Mouse (Mus musculus) layer of hippocampus, postnatal 36 days (tissue): ENCODE results near the gene Lrch1. TPM values are rescaled to one million over a fixed set of nuclear protein-coding genes. Genes with fewer than 3 reads are reported as not detected.
A peak's percentile ranks its signal among the peaks of the same experiment; 100 is the strongest.

ENCODE experiments used
- DNase-seq, 2 experiments: peaks; one replicate each; pipeline ENCODE4 v3.0.0; 2022
- total RNA-seq, 2 experiments: library from RNA; stranded (reverse); gene quantifications; 2 replicates each; pipeline ENCODE4 v1.2.3; 2021

The Lrch1 gene
- total RNA-seq: 10 to 100 TPM; 15.7 to 18.7 TPM

DNA sequence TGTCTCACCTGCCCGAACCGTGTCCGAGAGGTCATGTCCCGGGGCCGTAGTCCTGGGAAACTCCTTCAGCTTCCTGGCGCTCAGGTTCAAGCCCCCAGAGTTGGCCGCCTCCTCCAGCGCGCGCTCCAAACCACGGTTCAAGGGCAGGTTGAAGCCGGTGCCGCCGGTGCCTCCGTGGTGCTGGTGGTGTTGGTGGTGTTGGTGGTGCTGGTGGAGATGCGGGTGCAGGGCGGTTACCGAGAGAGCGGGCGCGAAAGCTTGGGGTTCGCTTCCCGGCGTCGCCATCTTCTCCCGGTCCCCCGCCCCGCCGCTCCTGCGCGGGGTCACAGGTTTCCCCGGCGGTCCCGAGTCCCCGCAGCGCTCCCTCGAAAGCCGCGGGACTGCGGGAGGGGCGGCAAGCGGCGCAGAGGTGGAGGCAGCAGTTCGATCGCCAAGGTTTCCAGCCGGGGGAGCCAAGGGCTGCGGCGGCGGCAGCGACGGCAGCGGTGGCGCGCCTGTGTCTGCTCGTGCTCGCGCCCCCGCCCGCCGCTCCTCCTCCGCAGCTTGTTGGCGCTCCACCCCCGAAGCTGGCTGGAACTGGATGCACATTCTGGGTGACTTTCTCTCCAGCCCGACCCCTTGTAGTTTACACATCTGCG, at the start of gene Lrch1:
Lrch1 (minus strand) TSS at position 501 of the 638 bp plus-strand sequence.
- DNase-seq: peak; percentile 80 to 82

DNA sequence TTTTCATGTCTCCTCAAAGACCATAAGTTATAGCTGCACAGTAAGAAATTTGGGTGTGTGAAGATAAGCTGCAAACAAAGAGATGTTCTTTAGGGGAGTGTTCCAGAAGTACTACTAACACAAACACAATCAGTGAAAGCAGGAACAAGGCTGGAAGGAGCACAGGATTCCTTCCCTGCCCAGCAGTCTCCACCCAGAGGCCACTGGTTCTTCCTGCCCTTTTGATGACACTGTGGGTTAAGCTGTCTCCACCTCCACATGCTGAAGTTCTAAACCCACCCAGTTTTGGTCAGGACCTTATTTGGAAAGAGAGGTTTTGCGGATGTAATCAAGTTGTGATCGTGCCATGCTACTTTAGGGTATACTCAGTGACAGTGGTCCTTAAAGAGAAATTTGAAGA, 49.4 kb upstream of the Lrch1 start:
- DNase-seq: no peak

DNA sequence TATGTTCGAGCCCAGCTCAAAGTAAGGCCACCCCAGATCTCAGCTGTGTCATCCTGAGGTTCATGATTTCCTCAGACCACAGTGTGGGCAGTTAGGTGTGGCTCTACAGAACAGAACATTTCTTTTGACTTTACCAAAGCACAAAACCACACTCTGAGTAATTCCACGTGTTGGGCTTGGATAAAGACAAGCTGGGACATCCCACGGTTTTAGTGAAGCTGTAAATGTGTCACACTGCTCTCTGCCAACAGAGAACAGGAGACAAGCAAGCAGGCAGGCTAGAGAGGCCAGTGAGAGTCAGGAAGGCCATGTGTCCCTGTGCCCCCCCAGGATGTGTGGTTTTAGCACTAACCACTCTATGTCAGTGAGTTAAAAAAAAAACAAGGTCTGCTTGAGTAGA, 48.9 kb upstream of the Lrch1 start:
- DNase-seq: no peak

- DNase-seq: no peak
Measured at GRCm38 (mm10) chr14:74990504-74990903, 42.8 kb upstream of the Lrch1 start.

DNA sequence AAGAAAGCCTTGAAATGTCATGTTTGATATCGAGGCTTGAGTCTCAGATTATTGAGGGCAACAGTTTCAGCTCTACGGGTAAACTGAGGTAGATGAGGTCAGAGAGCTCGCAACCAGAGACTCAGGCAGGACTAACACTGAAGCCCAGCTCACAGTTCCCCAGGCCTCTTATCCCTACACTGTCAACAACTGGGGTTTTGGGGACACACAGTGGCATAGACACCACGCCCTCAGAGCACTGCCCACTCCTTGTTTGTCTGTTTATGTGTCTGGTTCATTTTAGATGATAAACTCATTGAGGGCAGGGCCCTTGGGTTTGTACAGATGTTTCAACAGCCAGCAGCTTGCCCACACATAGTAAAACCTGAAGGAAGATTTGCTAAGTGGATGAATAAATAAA, 42.2 kb upstream of the Lrch1 start:
- no peak for DNase-seq

GRCm38 (mm10) chr14:74989322-74989721, 41.6 kb upstream of the Lrch1 start:
- DNase-seq: no peak

DNA sequence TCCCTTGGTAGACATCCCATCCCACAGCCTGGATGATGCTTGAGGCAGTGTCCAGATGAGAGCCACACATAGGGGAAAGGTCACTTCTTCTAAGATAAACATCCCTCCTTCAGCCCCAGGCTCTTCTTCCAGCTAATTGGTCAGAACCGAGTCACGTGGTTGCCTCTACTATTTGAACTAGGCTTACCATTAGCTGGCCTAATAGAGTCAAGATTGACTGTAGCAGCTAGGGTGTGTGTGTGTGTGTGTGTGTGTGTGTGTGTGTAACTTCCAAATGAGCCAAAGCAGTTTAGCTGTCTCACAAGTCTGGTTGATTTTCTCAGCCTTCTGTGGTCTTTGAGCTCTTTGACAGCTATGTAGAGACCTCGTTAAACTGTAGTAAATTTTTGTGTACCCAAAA, 38.9 kb upstream of the Lrch1 start:
- DNase-seq: no peak

DNA sequence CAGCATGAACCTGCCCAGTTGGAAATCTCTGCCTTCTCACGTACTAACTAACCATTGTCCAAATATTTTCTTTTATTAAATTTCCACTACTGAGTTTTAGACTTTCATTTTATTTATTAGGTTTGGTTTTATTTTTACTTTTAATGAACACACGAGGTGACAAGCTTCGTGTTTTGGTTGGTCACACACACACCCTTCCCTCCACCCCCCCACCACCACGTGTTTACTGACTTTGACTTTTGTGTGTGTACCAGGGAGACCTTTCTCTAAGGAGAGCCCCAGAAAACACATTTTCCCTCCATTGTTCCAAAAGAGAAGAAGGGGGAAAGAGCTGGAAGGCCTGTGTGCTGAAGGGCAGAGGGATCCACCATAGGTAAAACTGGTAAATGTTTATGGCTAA, 38.0 kb upstream of the Lrch1 start:
- DNase-seq: no peak

GRCm38 (mm10) chr14:74984817-74985391, 37.2 kb upstream of the Lrch1 start:
- peak in 1 of 2 experiments; percentile 4 for DNase-seq

DNA sequence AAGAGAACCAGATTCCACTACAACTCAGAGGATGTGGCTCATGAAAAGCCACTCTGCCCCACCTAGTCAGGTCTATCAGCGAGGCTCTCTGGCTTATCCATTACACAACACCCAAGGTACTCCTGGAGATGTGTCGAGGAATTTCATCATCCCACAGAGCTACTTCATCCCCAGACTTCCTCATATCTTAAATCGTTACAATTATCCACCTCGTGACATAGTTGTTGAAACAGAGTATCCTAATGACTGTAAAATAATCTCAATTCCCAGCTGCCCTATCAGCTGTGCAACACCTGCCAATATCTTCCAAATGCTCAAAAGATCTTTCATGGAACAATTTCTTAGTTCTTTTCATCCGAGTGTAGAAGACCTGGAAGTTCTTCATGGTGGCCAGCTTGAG, 35.4 kb upstream of the Lrch1 start:
- DNase-seq: no peak

DNA sequence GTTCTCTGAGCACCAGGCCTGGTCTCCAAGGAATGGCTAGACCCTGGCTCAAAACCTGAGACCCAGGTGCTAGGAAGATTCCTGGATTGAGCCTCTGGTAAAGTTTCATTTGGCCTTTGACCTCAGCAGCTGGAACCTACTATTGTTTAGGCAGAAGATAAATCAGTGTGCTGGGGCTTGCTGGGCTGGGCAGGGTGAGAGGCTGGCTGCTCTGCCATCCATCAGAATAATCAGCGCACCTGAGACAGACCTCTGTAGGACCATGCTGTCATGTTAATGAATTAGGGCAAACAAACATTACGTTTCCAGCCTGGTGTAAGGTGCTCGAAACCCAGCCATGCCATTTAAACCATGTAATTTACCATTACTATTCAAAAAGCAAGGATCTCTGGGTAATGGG, 33.3 kb upstream of the Lrch1 start:
- DNase-seq: no peak

GRCm38 (mm10) chr14:74976972-74977371, 29.3 kb upstream of the Lrch1 start:
- no peak for DNase-seq

- DNase-seq: no peak
Measured at GRCm38 (mm10) chr14:74974136-74974651, 26.5 kb upstream of the Lrch1 start.

- DNase-seq: no peak
Measured at GRCm38 (mm10) chr14:74972687-74973086, 25.0 kb upstream of the Lrch1 start.

DNA sequence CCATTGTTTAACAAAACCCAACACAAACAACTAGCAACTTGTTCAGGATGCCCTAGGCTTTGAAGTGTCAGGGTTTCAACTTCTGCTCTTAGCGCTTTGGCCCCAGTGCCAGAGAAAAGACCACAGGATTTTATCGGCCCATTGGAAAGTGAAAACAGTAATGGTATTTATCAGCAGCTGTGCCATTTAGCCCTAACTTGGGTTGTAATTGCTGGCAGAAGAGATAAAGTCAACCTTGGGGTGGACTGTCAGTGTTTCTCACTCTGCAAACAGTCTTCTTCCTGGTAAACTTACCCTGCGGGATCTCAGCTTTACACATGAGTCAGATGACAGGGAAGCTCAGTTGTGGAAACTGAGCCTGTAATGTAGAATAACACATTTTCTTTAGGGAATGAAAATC, 24.5 kb upstream of the Lrch1 start:
- no peak for DNase-seq

DNA sequence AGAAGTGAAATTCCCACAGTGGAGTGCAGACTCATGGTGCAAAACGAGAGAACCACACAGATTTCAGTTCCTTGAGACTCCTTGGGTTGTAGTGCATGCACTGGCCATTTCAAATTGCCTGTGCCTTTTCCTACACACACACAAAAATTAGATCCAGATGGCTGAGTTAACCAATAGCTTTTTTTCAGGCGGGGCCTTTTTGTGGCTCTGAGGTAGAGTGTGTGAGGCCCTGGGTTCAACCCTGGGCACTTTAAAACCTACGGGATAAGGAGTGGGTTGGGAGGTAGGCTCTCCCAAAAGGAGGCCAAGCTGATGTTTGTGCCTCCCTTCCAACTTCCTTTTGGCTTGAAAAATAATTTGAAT, 15.7 kb upstream of the Lrch1 start:
- no peak for DNase-seq

DNA sequence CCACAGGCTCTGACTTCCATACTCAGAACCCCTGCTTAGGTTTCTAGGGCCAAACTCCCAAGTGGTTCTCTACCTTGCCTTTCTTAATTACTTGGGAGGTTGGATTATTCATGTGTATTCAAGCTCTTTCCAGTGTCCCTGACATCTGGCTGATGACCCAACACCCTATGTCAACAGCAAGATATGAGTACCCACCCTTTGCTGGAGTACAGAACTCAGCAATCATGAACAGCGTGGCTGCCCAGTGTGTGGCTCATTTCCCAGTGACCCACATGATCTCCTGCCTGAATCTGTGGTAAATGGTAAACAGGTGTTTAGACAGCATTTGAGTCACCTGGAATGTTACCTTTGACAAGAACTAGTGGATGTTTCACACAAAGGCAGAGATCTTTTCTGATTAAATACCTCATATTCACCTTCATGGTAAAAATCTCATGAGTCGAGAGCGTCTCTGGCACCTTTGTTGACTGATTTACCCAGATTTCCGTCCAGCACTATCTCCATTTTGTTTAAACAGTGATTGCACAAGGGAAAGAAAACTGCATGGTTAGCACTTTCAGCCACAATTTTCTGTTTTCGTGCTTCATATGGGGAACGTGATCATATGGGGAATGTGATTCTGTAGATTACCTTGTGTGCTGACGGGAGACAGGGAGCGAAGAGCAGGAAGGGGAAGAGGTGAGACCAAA, 15.2 kb upstream of the Lrch1 start:
- DNase-seq: no peak

DNA sequence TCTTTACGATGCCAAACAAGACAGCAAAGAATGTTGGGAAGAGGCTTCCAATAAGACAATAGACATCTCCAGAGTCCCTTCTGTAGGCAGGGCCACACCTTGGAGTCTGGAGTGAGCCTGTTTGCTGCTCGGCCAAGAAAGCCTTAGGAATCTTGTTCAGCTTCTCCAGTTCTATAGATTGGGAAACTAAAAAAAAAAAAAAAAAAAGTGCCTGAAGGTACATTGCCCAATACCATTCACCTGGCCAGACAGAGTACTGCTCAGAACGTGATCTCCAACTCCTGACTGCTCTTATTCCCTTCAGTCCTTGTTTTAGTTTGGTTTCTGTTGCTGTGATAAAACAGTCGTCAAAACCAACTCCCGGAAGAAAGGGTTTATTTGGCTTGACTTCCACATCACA, 12.9 kb upstream of the Lrch1 start:
- DNase-seq: no peak

GRCm38 (mm10) chr14:74956702-74957101, 9.0 kb upstream of the Lrch1 start:
- DNase-seq: no peak

GRCm38 (mm10) chr14:74956234-74956633, 8.6 kb upstream of the Lrch1 start:
- no peak for DNase-seq

DNA sequence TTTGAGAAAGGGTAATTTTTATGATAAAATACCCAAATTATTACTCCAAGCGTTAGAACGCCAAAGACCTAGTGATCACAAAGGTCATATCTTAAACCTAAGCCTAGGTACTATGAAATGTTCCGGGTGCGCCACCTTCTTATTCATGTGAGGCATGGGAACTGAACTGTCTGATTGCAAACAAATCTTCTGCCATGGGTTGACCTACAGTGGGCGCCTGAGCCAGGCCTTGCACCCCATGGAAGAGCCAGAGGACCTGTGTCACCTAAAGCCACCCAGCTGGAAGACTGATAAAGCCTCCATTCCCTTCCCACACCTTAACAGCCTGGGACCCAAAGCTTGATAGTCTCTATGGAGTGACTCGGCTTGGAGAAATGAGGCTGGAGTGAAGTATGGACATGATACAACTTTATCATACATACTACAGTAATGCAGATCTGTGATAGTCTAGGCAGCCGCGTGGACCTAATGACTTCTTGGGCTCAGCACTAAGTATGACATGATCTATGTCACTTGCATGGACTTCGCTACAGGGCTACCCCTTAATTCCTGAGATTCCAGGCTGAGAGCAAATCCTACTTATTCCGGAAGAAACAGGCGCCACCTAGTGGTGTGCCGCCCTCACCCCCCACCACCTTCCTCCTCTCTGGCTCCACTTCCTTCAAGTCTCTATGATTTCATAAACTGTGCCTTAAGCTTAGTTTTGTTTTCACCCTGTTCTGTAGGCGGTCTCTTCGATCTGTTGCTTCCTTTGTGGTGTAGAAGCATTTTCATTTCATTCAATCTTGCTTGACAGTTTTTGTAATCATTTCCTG, 957 bp upstream of the Lrch1 start:
- peak; percentile 55 to 70 for DNase-seq

DNA sequence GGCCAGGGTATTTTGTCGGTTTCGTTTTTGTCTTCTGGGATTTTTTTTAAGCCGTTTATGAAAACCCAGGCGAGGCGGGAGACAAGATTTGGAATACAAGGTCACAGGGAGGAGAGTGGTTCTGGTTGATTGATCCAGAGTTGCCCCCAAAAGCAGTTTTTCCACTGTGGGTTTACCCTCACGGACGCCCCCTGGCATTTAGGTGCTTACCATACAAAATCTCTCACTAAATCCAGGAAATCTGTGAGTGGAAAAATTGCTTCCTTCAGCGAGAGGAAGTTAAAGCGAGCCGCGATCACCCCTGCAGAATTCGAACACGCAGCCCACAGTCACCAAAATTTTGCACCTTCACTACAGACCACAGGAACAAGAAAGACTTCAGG, 329 bp upstream of the Lrch1 start:
- DNase-seq: no peak

- peak; percentile 81 to 82 for DNase-seq
Measured at GRCm38 (mm10) chr14:74946751-74947375, 813 bp downstream of the Lrch1 start.
